Mouse (Mus musculus) lung, postnatal 0 days (tissue): Measurements from ENCODE around the gene Pabpc4.

ENCODE experiments used
- CTCF ChIP-seq: IDR thresholded peaks from 2 replicates; pipeline ENCODE4 v1.5.1; 2016; ENCODE audit warnings: antibody characterized with exemption, mild to moderate bottlenecking
- EP300 ChIP-seq: IDR thresholded peaks from 2 replicates; pipeline ENCODE4 v1.6.1; 2016; ENCODE audit warnings: antibody characterized with exemption, mild to moderate bottlenecking, control low read depth

DNA sequence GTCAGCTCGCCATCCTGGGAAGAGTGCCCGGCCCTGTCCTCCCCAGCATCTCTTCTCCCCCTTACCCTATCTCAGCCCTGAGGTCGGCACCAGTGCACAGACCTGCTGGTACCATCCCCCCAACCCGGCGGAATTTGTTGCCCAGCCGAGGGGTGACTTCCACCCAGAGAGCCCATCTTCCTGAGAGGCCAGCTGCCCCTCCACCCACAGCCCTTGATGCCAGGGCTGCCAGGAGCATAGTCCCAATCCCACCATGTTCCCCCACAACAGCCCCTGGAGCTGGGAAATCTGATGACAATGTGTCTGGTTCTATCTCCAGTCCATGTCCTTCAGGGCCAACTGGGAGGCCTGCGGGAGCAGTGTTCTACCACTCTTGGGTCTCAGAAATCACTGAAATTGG lies 15.9 kb upstream of the Pabpc4 start:
- TF ChIP-seq EP300: no peak
- no peak for TF ChIP-seq CTCF
